Comparison of ENCODE assay signal across 8 mouse cellular contexts in genomic region chr11:59505351-59505838, GRCm38 (mm10). TPM values are rescaled to one million over a fixed set of nuclear protein-coding genes. Genes with fewer than 3 reads are reported as not detected.
DNase-seq lines count a peak whose midpoint lies in the region; ATAC-seq and TF ChIP-seq lines count a peak whose summit lies in the region.

No protein-coding gene starts in this region.

- peaks cover 54% of the 10 kb centered on the region for H3K36me3 ChIP-seq in kidney, embryonic 15.5 days
- H3K36me3 ChIP-seq in liver, embryonic 11.5 days (ENCODE audit: control insufficient read depth, insufficient read depth, low read length), result peaks cover 31% of the 10 kb centered on the region
- H3K36me3 ChIP-seq in myocyte (ENCODE audit: control insufficient read depth, insufficient read depth), result peaks cover 10% of the 10 kb centered on the region

- TF ChIP-seq POLR2A in myocyte (IDR thresholded peaks at IDR 0.05; ENCODE audit: insufficient read length, low read depth), result no peak

- H3K9ac ChIP-seq in kidney, embryonic 15.5 days, result peak overlapping the region; percentile 97
- peak overlapping the region; percentile 84 for H3K9ac ChIP-seq in liver, embryonic 11.5 days (ENCODE audit: low read depth, low read length)

- no peaks in the 10 kb centered on the region for H3K9me3 ChIP-seq in kidney, embryonic 15.5 days (replicated peaks)
- H3K9me3 ChIP-seq in liver, embryonic 11.5 days (ENCODE audit: control insufficient read depth, low read length), result no peaks in the 10 kb centered on the region

- no peaks in the 10 kb centered on the region for H3K27me3 ChIP-seq in kidney, embryonic 15.5 days
- H3K27me3 ChIP-seq in liver, embryonic 11.5 days (replicated peaks; ENCODE audit: control insufficient read depth, insufficient read depth, low read length), result no peaks in the 10 kb centered on the region
- H3K27me3 ChIP-seq in myocyte (ENCODE audit: control insufficient read depth, insufficient read depth, insufficient read length), result no peaks in the 10 kb centered on the region

- H3K4me1 ChIP-seq in kidney, embryonic 15.5 days, result peaks cover 31% of the 10 kb centered on the region
- H3K4me1 ChIP-seq in liver, embryonic 11.5 days (replicated peaks; ENCODE audit: control insufficient read depth, insufficient read depth, low read length), result peaks cover 9% of the 10 kb centered on the region

- H3K79me2 ChIP-seq in myocyte (ENCODE audit: control insufficient read depth, insufficient read depth), result peaks cover 24% of the 10 kb centered on the region

- peak; percentile 48 for ATAC-seq in kidney, embryonic 15.5 days (replicated peaks; ENCODE audit: low FRiP score)
- peak; percentile 60 for ATAC-seq in liver, embryonic 11.5 days (replicated peaks; ENCODE audit: low FRiP score)

- peak overlapping the region; percentile 98 for H3K27ac ChIP-seq in kidney, embryonic 15.5 days
- H3K27ac ChIP-seq in liver, embryonic 11.5 days (ENCODE audit: low read depth, low read length), result peak overlapping the region; percentile 84

- peak overlapping the region; percentile 75 for H3K4me2 ChIP-seq in kidney, embryonic 15.5 days
- H3K4me2 ChIP-seq in liver, embryonic 11.5 days, result peak overlapping the region; percentile 89
- H3K4me2 ChIP-seq in myocyte (ENCODE audit: low read depth), result peak overlapping the region; percentile 91

- peak overlapping the region; percentile 91 for H3K4me3 ChIP-seq in kidney, embryonic 15.5 days (replicated peaks)
- peak overlapping the region; percentile 88 for H3K4me3 ChIP-seq in liver, embryonic 11.5 days (ENCODE audit: low read depth, low read length)
- peak overlapping the region; percentile 92 for H3K4me3 ChIP-seq in myocyte

- WGBS in kidney, embryonic 15.5 days, result under 1% methylated on average over 21 of the region's 21 CpGs
- 1% methylated on average over 21 of the region's 21 CpGs for WGBS in liver, embryonic 11.5 days

- peak overlapping the region; percentile 48 for H3ac ChIP-seq in myocyte (ENCODE audit: control insufficient read depth, insufficient read length)

- peak; percentile 77 for DNase-seq in 3134 (ENCODE audit: extremely low read depth, insufficient read length, low spot score)
- DNase-seq in adrenal gland, adult 18-20 months (ENCODE audit: low spot score in 2 of 2), result peak; percentile 45 to 47
- peak; percentile 59 for DNase-seq in embryo, embryonic 11.5 days (ENCODE audit: low read depth, low spot score)
- DNase-seq in heart, adult 9 months (ENCODE audit: low spot score in 2 of 2), result peak; percentile 36 to 43
- DNase-seq in liver, embryonic 11.5 days (ENCODE audit: low spot score), result peak; percentile 76
- DNase-seq in spleen, postnatal 4 days (ENCODE audit: low spot score in 2 of 2), result peak; percentile 58 to 79

TF ChIP-seq in myocyte, 11 proteins besides CTCF, POLR2A, EP300 and RAD21:
- TF ChIP-seq MYOD1 (IDR thresholded peaks at IDR 0.05; ENCODE audit: control insufficient read depth in 1 of 3, insufficient read length in 2 of 3, low read depth in 2 of 3), result no peak
- no peak for TF ChIP-seq TCF12 (IDR thresholded peaks at IDR 0.05; ENCODE audit: insufficient read depth, poor library complexity, severe bottlenecking)
- no peak for TF ChIP-seq POLR2AphosphoS2 (IDR thresholded peaks at IDR 0.05; ENCODE audit: insufficient read length, low read depth)
- TF ChIP-seq MAX (IDR thresholded peaks at IDR 0.05; ENCODE audit: low read depth), result no peak
- TF ChIP-seq MYOG (IDR thresholded peaks at IDR 0.05; ENCODE audit: control insufficient read depth in 1 of 3, insufficient read depth in 1 of 3, insufficient read length in 2 of 3, low read depth in 2 of 3), result no peak
- TF ChIP-seq CEBPB (IDR thresholded peaks at IDR 0.05; ENCODE audit: insufficient read depth, poor library complexity, severe bottlenecking), result no peak
- no peak for TF ChIP-seq TCF3 (IDR thresholded peaks at IDR 0.05; ENCODE audit: insufficient read length, low read depth)
- TF ChIP-seq REST (IDR thresholded peaks at IDR 0.05; ENCODE audit: insufficient read depth, insufficient read length), result no peak
- no peak for TF ChIP-seq SRF (IDR thresholded peaks at IDR 0.05; ENCODE audit: control insufficient read depth, insufficient read length, low read depth)
- no peak for TF ChIP-seq E2F4 (IDR thresholded peaks at IDR 0.05; ENCODE audit: insufficient read depth)

RNA-seq across cellular contexts. Expression of gene Zkscan17, which starts 21.2 kb away (rescaled TPM):
- total RNA-seq in adrenal gland, adult 18-20 months (2021), result 10 to 100 TPM; 13.7 to 15.5 TPM
- 26.5 and 29.2 TPM in 2 replicates for polyA plus RNA-seq in kidney, embryonic 15.5 days (2015; fragmentation: Nextera tagmentation; extraction: Ambion mirVana)
- polyA plus RNA-seq in liver, embryonic 11.5 days (2014; fragmentation: Nextera tagmentation; extraction: Ambion mirVana), result 16.8 TPM in 2 replicates
- 26.4 TPM for polyA plus RNA-seq in myocyte (2012; fragmentation: generic; extraction: Trizol)

RNA-seq across cellular contexts. Expression of gene Zfp867, which starts 33.1 kb away (rescaled TPM):
- 1 to 10 TPM; 3.7 TPM for total RNA-seq in adrenal gland, adult 18-20 months (2021)
- polyA plus RNA-seq in kidney, embryonic 15.5 days (2015; fragmentation: Nextera tagmentation; extraction: Ambion mirVana), result 7.1 and 8.2 TPM in 2 replicates
- 3.2 and 3.6 TPM in 2 replicates for polyA plus RNA-seq in liver, embryonic 11.5 days (2014; fragmentation: Nextera tagmentation; extraction: Ambion mirVana)
- 1.3 TPM for polyA plus RNA-seq in myocyte (2012; fragmentation: generic; extraction: Trizol)

RNA-seq across cellular contexts. Expression of gene Nlrp3, which starts 36.0 kb away (rescaled TPM):
- total RNA-seq in adrenal gland, adult 18-20 months (2021), result under 1 TPM; 0.96 to 0.99 TPM
- 0.08 and 0.32 TPM in 2 replicates for polyA plus RNA-seq in kidney, embryonic 15.5 days (2015; fragmentation: Nextera tagmentation; extraction: Ambion mirVana)
- 0.34 and 0.39 TPM in 2 replicates for polyA plus RNA-seq in liver, embryonic 11.5 days (2014; fragmentation: Nextera tagmentation; extraction: Ambion mirVana)
- 0.02 TPM for polyA plus RNA-seq in myocyte (2012; fragmentation: generic; extraction: Trizol)

RNA-seq across cellular contexts. Expression of gene Snap47, which starts 54.4 kb away (rescaled TPM):
- total RNA-seq in adrenal gland, adult 18-20 months (2021), result 10 to 100 TPM; 72.5 to 92.1 TPM
- 111 and 112 TPM in 2 replicates for polyA plus RNA-seq in kidney, embryonic 15.5 days (2015; fragmentation: Nextera tagmentation; extraction: Ambion mirVana)
- polyA plus RNA-seq in liver, embryonic 11.5 days (2014; fragmentation: Nextera tagmentation; extraction: Ambion mirVana), result 57.9 and 67.4 TPM in 2 replicates
- polyA plus RNA-seq in myocyte (2012; fragmentation: generic; extraction: Trizol), result 67.2 TPM

RNA-seq across cellular contexts. Expression of gene Jmjd4, which starts 55.5 kb away (rescaled TPM):
- 10 to 100 TPM in 1 of 2 experiments, 1 to 10 TPM in 1; 9.7 to 10.7 TPM for total RNA-seq in adrenal gland, adult 18-20 months (2021)
- polyA plus RNA-seq in kidney, embryonic 15.5 days (2015; fragmentation: Nextera tagmentation; extraction: Ambion mirVana), result 13.7 and 13.9 TPM in 2 replicates
- polyA plus RNA-seq in liver, embryonic 11.5 days (2014; fragmentation: Nextera tagmentation; extraction: Ambion mirVana), result 10.8 and 12.7 TPM in 2 replicates
- 4.5 TPM for polyA plus RNA-seq in myocyte (2012; fragmentation: generic; extraction: Trizol)

Comparison
In these comparisons a context has a peak if more than half of its experiments do, and no peak if none do; other contexts are left out.
1. Peak in every context shown above with its lines: DNase-seq, ATAC-seq, H3K4me3 ChIP-seq and H3K27ac ChIP-seq.